Mouse (Mus musculus): ENCODE results near the gene Gpr137. TPM values are rescaled to one million over a fixed set of nuclear protein-coding genes. Genes with fewer than 3 reads are reported as not detected.

The Gpr137 gene
- polyA plus RNA-seq, 2 experiments from 2014 or later = 8.4 to 11.4 TPM

DNA sequence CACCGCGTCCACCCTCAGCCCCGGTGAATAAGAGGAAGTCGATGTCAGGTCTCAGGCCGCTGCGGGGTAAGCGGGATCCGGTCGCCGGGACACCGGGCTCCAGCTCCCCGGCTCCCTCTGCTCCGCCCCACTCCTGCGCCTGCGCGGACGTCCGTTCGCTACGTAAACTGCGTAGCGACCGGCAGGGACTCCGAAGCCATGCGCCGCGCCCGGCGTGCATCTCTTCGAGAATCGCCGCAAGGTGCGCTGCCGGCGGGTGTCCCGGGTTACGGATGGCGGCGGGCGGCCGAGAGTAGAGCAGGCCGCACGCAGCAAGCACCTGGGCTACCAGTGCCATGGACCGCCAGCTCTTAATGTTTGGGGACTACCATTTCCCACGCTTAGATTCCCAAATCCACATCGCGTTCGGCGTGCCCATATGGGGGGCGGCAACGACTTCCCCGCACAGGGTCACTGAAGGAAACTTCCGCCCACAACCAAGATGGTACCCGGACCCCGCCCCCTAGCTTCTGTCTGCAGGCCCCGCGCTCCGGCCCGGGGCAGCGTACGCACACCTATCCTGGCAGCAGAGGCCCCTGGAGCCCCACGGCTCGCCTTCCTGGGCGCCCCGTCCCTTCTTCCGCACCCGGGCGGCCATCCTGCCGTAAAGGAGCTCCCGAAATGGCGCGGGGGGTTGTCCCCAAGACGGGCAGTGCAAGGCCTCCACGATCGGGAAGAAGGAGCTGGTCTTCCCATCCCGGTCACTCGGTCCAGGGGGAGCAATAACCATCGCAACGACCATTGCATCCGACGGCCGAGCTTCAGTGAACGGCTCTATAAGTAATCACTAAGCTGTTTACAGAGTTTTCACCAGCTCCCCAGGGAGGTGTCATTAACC, 670 bp downstream of the Gpr137 start, which contains the start of gene Bad:
Gene Bad (plus strand): TSS at position 490 of the 877 bp plus-strand sequence.
- peak; percentile 72 for ATAC-seq

DNA sequence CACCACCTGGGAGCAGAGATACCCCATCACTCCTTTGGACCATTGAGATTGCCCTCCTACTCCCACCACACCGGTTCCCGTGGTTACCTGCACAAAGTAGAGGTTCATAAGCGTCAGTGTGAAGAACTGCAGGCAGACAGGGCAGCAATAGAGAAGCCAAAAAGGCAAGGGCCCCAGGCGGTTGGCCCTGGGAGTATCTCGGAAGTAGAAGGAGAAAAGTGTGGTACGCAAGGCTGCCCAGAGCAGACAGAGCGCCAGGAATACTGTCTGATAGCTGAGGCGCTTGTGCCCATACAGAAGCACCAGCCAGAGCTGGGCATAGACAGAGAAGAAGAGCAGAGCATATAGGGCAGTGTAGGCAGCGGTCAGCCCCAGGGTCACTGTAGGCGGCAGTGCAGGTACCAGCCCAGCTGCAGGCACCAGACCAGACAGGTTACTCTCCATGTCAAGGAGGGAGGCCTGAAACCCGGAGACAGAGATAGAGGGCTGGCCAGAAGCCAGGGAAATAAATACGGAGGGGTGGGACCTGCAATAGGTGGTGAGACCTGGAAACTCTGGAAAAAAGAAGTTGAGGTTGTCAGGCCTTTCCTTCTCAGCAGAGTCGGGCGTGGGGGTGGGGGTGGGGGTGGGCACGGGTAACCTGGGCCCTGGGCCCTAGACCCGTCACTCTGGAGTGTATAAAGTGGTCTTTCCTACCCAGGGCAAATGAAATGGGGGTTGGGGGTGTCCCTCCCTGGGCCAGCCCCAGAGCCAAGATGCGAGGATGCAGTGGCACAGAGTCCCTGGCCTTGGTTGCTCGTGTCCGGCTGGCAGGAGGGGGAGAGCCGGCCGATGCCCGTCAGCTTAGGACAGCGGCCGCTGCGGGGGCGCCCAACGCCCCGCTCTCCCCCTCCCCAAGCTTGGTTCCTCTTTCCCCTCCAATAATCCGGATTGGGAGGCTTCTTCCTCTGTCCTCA, 1.6 kb downstream of the Gpr137 start:
- no peak for ATAC-seq

DNA sequence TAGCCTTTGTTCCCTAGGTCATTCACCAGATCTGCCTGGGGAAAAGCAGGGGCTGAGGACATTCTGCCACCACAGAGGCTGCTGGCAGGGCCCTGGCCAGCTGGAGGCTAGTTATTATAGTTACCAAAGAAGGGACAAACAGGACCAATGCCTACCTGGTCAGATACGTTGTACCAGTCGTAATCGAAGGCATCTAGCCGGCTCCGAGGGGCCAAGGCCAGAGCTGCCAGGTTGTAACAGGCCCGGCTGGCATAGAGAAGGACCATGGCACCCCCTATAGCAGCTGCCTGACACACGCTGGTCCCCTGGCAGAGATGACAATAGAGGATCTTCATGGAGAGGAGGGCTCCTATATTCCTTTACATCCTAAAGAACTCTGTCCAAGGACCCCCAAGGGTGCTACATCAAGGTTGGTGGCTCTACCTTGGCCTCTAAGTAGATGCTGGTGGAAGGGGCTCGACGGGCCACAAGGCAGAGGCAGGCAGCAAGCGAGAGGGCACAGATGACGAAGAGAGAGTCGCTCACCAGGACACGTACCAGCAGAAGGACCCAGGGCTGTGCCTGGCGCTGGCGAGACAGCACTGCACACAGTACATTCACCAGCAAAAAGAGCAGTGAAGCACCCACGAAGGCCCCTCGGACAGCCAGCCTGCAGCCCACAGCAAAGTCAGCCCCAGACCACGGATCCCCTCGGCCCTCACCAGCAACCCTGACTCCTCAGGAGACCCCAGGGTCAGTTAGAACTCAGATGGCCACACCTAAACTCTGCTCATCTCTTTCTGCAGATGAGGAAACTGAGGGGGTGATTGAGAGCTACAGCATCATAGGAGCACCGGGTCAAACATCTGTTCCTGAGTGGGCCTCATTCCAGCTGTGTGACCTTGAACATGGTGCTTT, 2.9 kb downstream of the Gpr137 start:
- ATAC-seq = no peak

DNA sequence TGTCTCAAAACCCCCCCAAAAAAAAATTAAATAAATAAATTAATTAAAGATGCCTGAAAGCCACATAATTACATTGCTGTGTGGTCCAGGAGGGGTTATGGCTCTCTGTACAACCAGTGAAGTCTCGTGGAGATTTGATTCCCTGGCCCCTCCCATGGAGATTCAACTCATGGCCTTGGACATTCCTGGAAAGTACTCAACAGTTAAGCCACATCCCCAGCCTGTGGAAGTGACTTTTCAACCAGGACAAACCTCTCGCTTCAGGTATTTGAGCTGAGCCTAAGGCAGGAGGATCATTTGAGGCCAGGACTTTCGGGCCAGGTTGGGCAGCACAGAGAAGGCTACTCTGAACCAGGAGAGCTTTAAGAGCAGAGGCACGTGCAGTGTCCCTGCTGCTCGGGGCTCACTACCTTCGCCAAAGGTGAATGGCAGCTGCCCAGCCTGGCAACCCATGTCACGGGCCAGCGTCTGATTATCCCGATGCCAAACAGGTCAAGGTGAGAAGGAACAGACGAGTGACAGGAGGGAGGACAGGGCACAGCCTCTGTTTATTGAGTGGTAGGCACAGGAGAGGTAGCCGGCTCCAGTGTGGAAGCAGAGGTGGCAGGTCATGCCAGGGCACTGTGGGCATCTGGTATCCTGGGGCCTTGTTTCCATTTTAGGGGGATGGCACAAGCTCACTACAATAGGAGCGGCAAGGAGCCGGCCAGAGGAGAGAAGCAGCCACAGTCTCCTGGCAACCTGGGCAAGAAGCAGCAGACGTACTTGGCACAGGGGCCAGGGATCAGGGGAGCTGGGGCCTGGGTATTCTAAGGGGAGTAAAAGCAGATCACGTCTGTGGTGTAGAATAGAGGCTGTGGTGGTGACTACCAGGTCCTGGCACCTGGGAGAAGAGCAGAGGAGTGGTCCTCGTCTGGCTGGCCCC, 4.5 kb downstream of the Gpr137 start:
- no peak for ATAC-seq

DNA sequence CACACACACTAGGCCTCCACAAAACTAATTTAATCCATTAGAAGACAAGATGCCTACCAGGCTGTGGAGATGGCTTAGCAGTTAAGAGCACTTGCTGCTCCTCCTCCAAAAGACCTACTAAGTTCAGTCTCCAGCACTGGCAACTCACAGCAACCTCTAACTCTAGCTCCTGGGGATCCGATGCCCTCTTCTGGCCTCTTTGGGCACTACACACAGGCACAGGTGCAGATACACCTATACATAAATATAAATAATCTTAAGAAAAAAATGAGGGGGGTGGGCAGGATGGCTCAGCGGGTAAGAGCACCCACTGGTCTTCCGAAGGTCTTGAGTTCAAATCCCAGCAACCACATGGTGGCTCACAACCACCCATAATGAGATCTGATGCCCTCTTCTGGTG, 6.0 kb downstream of the Gpr137 start:
- no peak for ATAC-seq

DNA sequence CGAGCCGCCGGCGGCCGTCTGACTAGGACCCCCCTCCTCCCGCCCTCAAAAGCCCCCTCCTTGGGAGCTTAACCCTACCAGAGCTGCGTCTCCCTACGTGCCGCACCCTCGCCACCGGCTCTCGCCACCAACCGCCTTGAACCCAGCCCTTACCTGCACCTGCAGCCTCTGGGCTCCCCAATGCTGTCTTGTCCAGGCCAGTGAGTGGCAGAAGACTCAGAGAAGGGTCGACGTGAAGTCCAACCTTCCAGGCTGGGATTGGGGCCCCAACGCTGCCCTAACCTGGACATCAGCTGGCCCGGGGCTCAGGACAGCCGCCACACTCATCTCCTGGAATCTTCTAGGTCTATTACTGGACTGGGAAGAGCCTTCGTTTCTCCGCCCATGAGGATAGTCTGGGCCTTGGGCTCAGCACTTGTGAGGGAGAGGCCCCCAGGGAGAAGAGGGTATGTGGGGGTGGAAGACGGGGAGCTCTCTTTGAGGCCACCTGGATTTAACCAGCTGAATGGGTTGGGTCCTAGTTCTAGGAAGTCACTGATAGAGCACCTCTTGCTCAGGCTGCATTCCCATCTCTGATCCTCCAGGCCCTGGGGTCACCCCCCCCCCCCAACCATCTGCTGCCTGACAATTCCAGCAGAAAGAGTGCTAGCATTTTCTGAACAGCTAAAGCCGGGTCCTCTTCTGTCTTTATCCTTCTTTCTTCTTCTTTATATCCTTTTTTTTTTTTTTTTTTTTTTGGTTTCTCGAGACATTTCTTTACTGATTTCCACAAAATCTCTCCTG, 7.9 kb downstream of the Gpr137 start, which contains the start of gene Kcnk4:
Gene Kcnk4 (minus strand): TSS at position 321 of the 783 bp plus-strand sequence.
- ATAC-seq = no peak

DNA sequence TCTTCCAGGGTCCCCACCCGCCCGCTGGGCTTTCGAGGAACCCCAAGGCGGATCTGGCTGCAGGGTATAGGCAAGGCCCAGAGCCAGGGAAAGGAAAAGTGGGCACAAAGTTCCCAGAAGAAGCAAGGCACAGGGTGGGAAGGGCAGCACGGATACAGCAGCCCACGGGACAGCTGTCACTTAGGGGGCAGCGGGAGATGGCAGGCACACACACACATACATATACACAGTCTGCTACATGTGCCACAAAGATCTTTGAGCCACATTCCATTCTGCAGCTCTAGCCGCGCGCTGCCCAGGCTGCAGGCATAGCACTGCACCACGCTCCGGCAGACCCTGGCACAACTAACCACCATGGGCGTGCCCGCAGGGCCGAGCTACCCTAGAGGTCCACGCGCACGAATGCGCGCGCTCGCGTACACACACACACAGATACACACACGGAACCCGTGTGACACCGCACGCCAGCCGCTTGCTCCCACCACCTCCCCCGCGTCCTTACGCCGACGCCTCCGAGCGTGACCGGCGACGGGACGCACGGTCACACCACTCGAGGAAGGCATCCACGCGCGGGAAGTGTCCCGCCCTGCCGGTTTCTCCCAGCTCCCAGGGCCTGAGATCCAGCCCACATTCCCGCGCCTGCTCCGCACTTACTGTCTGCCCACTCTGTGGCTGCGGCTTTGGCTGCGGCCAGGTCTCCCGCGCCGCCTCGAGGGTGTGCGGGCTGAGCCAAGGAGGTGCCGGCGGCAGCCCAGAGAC, 8.7 kb downstream of the Gpr137 start:
- no peak for ATAC-seq

DNA sequence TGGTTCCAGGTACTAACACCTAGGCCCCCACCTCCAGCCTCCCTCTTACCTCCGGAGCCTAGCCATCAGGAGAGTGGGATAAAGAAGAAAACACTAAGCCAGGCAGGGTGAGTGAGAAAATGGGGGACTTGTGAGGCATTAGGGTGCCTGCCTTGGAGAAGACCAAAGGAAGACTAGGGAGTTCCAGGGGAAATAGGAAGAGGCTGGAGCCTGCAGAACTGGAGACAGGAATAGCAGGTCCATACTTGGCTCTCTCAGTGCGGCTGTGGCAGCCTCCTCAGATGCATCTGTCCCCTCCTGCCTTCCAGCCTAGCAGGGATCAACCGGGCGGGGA, 9.2 kb downstream of the Gpr137 start:
- ATAC-seq = no peak

DNA sequence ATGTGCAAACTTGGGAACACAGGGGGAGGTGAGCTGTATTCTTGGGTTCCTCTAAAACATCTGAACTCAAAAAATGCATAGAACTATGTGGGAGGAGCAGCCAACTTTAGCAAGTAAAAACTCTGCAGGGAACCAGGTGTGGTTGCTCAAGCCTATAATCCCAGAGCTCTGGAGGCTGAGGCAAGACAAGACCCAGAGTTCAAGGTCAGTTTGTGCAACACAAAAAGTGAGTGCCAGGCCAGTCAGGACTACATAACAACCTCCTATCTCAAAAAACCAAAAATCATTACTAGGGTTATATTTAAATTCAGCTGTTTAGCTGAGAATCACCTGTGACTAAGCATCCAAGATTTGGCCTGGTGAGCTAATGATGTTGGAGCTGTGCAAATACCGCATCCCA, 10.3 kb downstream of the Gpr137 start:
- no peak for ATAC-seq

DNA sequence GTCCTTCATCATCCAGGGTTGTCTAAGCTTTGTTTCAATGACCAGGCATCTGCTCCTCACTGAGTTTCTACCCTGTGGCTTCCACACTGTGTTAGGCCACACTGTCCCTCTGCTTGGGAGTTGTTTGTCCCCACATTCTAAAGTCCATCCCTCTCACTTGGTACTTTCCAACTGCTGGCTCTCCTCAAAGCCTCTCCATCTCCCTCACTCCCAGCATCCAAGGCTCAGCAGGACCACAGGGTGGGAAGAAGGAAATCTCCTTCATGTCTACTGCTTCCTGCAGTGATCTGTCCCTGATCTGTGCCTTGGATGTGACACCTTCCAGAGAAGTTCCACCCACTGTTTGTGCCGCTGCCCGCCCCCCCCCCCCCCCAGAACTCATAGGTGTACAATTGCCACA, 11.3 kb downstream of the Gpr137 start:
- no peak for ATAC-seq

DNA sequence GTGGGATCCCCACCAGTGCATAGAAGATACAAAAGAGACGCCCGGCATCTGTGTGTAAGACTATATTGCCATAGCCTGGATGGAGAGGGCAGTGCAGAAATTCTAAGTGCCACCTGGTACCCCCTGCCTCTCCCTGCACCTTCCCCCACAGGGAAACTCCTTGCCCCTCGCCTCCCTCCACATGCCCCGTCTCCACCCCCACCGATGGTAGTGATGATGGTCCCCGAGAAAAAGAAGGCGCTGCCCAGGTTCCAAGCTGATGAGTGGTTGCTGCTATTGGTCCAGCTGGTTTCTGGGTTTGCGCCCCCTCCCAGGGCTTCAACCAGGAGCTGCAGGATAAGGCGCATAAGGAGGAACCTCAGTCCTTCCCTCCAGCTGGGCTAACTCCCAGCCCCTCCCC, 14.2 kb downstream of the Gpr137 start:
- ATAC-seq = no peak

DNA sequence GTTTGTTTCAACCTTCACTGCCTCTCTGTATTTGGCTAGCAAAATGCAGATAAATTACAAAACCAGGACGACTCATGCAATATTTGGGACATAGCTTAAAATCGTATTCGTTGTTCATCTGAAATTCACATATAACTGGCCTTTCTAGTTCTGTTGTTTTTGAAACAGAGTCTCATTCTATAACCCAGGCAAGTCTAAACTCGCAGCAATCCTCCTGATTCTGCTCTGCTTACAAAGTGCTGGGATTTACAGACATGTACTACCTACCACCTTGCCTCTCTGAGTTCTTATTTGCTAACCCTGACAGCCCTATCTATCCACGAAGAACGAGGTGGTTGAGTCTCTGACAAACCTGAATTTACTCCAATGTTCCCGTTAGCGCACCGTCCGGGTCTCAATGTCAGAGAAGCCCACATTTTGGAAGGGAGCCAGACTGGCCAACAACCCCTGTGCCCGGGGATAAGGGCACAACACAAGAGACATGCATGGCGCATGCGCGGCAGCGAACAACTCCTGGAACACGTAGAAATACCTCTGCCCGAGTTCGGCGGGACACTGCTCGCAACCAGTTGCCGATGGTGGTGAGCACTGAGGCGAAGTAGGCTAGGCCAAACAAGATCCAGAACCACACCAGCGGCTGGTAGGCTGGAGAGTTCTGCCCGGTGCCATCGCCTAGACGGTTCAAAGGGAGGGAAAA, 15.6 kb downstream of the Gpr137 start:
- ATAC-seq = no peak

DNA sequence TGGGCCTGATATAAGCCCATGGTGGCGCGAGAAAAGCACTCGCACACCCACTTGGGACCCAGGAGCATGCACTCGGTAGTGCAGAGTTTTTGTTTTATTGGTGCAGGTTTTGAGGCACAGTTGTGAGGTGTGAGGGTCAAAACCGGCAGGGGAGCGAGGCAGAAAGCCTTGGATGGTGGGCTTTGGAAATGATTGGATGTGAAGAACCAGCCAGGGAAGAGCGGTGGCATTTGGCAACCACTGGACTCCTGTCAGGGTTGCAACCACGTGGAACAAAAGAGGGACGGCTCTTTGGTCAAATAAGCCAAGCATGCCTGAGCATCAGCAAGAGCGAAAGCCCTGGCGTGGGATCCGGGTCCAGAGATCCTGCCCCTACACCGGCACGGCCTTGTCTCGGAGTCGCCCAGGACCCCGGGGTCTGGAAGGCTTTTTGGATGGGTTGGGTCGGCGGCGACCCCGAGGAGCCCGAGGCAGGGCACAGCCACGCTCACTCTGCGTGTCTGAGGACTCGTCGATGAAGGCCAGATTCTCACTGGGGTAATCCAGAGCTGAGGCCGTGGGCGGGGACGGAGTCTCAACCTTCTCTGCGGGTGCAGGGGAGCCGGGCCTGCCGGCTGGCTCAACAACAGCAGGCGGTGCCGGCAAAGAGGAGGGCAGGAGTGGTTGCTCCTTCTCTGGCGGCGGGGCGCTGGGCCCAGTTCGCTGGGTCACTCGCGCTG, 16.5 kb downstream of the Gpr137 start:
- ATAC-seq = no peak

DNA sequence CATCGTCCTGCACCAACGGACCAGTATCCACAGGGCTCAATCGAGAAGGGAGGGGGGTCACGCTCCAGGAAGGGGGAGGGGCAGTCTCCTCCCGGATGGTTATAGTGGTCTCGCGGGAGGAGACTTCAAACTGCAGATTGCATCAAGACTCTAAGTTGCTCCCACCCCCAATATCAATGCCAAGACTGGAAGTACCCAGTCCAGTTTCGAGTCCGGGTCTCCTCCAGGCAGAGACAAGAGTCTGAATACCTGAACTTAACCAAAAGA, 17.0 kb downstream of the Gpr137 start, which contains the start of gene Catsperz:
Gene Catsperz (minus strand): TSS at position 74 of the 267 bp plus-strand sequence.
- ATAC-seq = no peak

DNA sequence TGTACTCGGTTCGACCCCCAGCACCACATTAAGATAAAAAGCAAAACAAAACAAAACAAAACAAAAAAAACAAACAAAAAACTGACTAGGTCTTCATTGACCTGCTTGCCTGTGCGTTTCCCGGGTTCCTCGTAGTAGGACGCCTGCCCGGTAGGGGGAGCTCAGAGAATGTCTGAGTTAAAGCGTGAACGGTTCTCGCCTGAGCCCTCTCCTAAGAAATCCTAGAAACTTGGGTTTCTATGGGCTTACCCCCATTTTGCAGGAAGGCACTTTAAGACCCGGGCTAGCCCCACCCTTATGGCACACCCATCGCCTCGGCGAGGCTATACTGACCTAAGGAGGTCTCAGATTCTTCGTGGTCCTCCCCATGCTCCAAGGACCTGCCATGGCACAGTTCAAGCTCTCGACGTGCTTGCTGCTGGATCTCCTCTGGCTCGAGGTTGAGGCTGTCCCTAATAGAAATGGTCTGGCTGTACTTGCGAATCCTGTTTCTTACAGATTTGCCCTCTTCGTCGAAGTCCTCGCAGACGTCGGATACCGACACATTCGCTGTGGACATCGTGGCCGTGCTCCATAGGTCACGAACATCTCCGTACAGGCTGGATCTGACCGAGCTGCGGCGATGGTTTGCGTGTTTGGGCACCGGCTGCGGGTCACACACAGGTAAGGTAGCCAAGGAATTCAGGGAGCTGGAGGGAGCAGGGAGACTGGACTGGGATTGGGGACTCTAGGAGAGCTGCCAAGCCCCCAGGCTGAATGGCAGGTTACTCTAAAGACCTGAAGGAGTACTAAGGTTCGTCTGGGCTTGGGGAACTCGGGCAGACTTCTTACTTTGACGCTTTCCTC, 17.6 kb downstream of the Gpr137 start:
- no peak for ATAC-seq

DNA sequence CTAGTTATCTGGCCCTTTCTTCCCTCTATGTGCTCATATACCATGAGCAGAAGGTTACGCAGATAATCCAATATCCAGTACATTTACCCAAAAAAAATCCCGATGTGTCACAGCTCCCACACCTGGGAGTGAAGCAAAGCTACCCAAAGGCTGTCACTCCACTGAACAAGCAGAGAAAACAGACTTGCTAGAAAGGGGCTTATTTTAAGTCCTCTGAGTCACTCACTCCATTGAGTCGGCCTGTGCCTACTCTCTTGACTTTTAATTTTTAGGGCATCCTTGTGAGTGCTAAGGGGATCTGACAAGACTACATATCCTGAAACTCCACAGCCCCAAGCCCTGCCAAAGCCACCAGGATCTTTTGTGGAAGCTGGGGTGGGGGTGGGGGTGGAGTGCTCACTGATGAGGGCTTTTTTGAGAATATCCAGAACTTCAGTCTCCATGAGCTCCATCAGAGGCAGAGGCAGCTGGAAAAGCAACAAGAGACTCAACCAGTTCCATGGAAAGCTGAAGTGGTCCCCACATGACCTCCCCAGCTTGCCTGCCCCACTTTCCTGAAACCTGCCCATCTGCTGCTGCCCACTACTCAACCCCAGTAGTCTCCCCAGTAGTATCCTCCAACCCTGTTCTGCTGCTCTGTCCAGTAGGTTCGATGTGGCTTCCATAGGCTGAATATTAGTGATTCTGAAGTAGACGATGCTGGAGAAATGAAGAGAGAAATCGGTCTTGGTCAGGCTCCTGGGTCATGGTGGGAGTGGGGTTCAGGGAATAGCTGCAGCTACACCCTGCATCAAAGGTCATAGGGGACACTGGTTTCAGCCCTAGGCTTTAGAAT, 19.2 kb downstream of the Gpr137 start:
- no peak for ATAC-seq

All from CD4-positive, CD25-positive, alpha-beta regulatory T cell, adult 4 months (primary cell).